Comparison of ENCODE assay signal across 12 mouse cellular contexts in genomic region chr9:15023049-15023448, GRCm38 (mm10).
"Had no signal": no experiment of that assay in that cellular context is flagged by ENCODE, and none has a peak within 500 bp of the region (broad histone marks: within the 10 kb centered on the region; RNA-seq: fewer than 3 reads in every experiment).

No protein-coding gene starts in this region.

- ATAC-seq: midbrain, embryonic 16.5 days had no signal

- H3K9me3 ChIP-seq: liver, embryonic 15.5 days; midbrain, embryonic 12.5 days had no signal

- H3K4me1 ChIP-seq: limb, embryonic 10.5 days; midbrain, embryonic 12.5 days had no signal

- H3K4me3 ChIP-seq: left cerebral cortex, adult 2 months; limb, embryonic 10.5 days; liver, embryonic 15.5 days; midbrain, embryonic 12.5 days had no signal

- H3K36me3 ChIP-seq: liver, embryonic 15.5 days had no signal

- DNase-seq: kidney, adult 8-10 months; lung, adult 2 months; lung, postnatal 10 days; lung, postnatal 4 days; thymus, postnatal 14 days had no signal

- H3K27ac ChIP-seq: left cerebral cortex, adult 2 months; limb, embryonic 10.5 days; liver, embryonic 15.5 days; midbrain, embryonic 12.5 days; stomach, postnatal 0 days had no signal

- H3K4me2 ChIP-seq: liver, embryonic 11.5 days; liver, embryonic 15.5 days; midbrain, embryonic 12.5 days had no signal

- H3K9ac ChIP-seq: liver, embryonic 15.5 days; midbrain, embryonic 12.5 days had no signal

- H3K27me3 ChIP-seq: liver, embryonic 15.5 days; midbrain, embryonic 12.5 days had no signal
